Mouse (Mus musculus) midbrain, embryonic 16.5 days (tissue): ENCODE results near the gene Ssbp3. TPM values are rescaled to one million over a fixed set of nuclear protein-coding genes. Genes with fewer than 3 reads are reported as not detected.

ENCODE experiments used
- ATAC-seq: fragments of 200-750 bp; cut with Nextera tagmentation; 2 replicates; pipeline ENCODE4 v1.8.0; 2017; ENCODE audit warnings: moderate TSS enrichment
- H3K27ac ChIP-seq: fragments of 300-500 bp; sonication (generic); 2 replicates; pipeline ENCODE4 v1.5.1; 2014; ENCODE audit warnings: mild to moderate bottlenecking, low read length, mixed read lengths
- H3K27me3 ChIP-seq: fragments of 300-500 bp; sonication (generic); 2 replicates; pipeline ENCODE4 v1.6.1; 2014; ENCODE audit warnings: low read depth, low read length, mixed read lengths; ENCODE audit not compliant: control insufficient read depth, insufficient read depth
- H3K36me3 ChIP-seq: fragments of 300-500 bp; sonication (generic); 2 replicates; pipeline ENCODE4 v1.6.1; 2014; ENCODE audit warnings: mild to moderate bottlenecking, low read length, moderate library complexity, mixed read lengths; ENCODE audit not compliant: control insufficient read depth, insufficient read depth
- H3K4me1 ChIP-seq: fragments of 300-500 bp; sonication (generic); 2 replicates; pipeline ENCODE4 v1.6.1; 2014; ENCODE audit warnings: mild to moderate bottlenecking, low read length, mixed read lengths; ENCODE audit not compliant: control insufficient read depth, insufficient read depth
- H3K4me2 ChIP-seq: fragments of 300-500 bp; sonication (generic); 2 replicates; pipeline ENCODE4 v1.6.1; 2014; ENCODE audit warnings: mild to moderate bottlenecking, low read length, mixed read lengths
- H3K4me3 ChIP-seq: fragments of 300-500 bp; sonication (generic); 2 replicates; pipeline ENCODE4 v1.5.1; 2014; ENCODE audit warnings: low read depth, mild to moderate bottlenecking, low read length, moderate library complexity, mixed read lengths
- H3K9ac ChIP-seq: fragments of 300-500 bp; sonication (generic); 2 replicates; pipeline ENCODE4 v1.6.1; 2014; ENCODE audit warnings: low read depth, low read length, mixed read lengths
- H3K9me3 ChIP-seq: fragments of 300-500 bp; sonication (generic); replicated peaks from 2 replicates; pipeline ENCODE4 v1.6.1; 2014; ENCODE audit warnings: mild to moderate bottlenecking, low read length, mixed read lengths; ENCODE audit not compliant: control insufficient read depth, poor library complexity, severe bottlenecking
- WGBS: fragments of 180-500 bp; shearing (Covaris S2); extraction: QIAGEN DNeasy Blood & Tissue Kit; methylation state at CpG from one replicate; pipeline ENCODE4 v1.1.7; 2014; 5-methylcytosine and 5-hydroxymethylcytosine counted together
- polyA plus RNA-seq: library from polyadenylated mRNA; unstranded; fragments of >200 nt; fragmentation: Nextera tagmentation; extraction: Ambion mirVana; gene quantifications from 2 replicates; pipeline ENCODE4 v1.2.1, GENCODE M21; 2015

Ssbp3 gene
- polyA plus RNA-seq, 1 experiment from 2014 or later: 129 TPM

GRCm38 (mm10) chr4:107019027-107019426, 108.5 kb downstream of the Ssbp3 start:
- WGBS: 25% methylated on average over 7 of the region's 7 CpGs
- Histone ChIP-seq H3K27me3 (no peaks in the 10 kb centered on the region), H3K4me3 (no peak overlapping the region), H3K9me3 (no peaks in the 10 kb centered on the region), H3K4me1 (peaks cover 76% of the 10 kb centered on the region), H3K36me3 (no peaks in the 10 kb centered on the region), H3K4me2 (no peak overlapping the region), H3K27ac (peak overlapping the region; percentile 60), H3K9ac (peak overlapping the region; percentile 10)
- no peak for ATAC-seq

- H3K36me3 ChIP-seq: no peaks in the 10 kb centered on the region
- no peak overlapping the region for H3K4me3 ChIP-seq
- no peak overlapping the region for H3K4me2 ChIP-seq
- 74% methylated on average over 5 of the region's 5 CpGs for WGBS
- no peak overlapping the region for H3K27ac ChIP-seq
- H3K9me3 ChIP-seq: no peaks in the 10 kb centered on the region
- peaks cover 79% of the 10 kb centered on the region for H3K4me1 ChIP-seq
- no peak overlapping the region for H3K9ac ChIP-seq
- ATAC-seq: no peak
- H3K27me3 ChIP-seq: no peaks in the 10 kb centered on the region
Measured at GRCm38 (mm10) chr4:107020287-107021000, 109.9 kb downstream of the Ssbp3 start.

- H3K27ac ChIP-seq: no peak overlapping the region
- no peak overlapping the region for H3K9ac ChIP-seq
- H3K4me1 ChIP-seq: peaks cover 71% of the 10 kb centered on the region
Measured at GRCm38 (mm10) chr4:107021464-107021863, 111.0 kb downstream of the Ssbp3 start.

GRCm38 (mm10) chr4:107024899-107025298, 114.4 kb downstream of the Ssbp3 start:
- Histone ChIP-seq H3K9me3 (no peaks in the 10 kb centered on the region), H3K36me3 (no peaks in the 10 kb centered on the region), H3K9ac (no peak overlapping the region), H3K27me3 (no peaks in the 10 kb centered on the region), H3K4me1 (peaks cover 45% of the 10 kb centered on the region), H3K27ac (no peak overlapping the region), H3K4me2 (no peak overlapping the region), H3K4me3 (no peak overlapping the region)
- no peak for ATAC-seq
- 78% methylated on average over 7 of the region's 7 CpGs for WGBS

More at GRCm38 (mm10) chr4:107021464-107021863, 111.0 kb downstream of the Ssbp3 start:
- no peaks in the 10 kb centered on the region for H3K9me3 ChIP-seq
- no peak for ATAC-seq
- H3K4me3 ChIP-seq: no peak overlapping the region
- H3K4me2 ChIP-seq: no peak overlapping the region
- WGBS: 45% methylated on average over 3 of the region's 3 CpGs
- H3K27me3 ChIP-seq: no peaks in the 10 kb centered on the region
- H3K36me3 ChIP-seq: no peaks in the 10 kb centered on the region

GRCm38 (mm10) chr4:107025369-107025768, 114.9 kb downstream of the Ssbp3 start:
- no peak overlapping the region for H3K4me3 ChIP-seq
- H3K4me1 ChIP-seq: peaks cover 42% of the 10 kb centered on the region
- H3K27me3 ChIP-seq: no peaks in the 10 kb centered on the region
- H3K9ac ChIP-seq: no peak overlapping the region
- no peaks in the 10 kb centered on the region for H3K36me3 ChIP-seq
- H3K27ac ChIP-seq: no peak overlapping the region
- H3K9me3 ChIP-seq: no peaks in the 10 kb centered on the region
- 70% methylated on average over 5 of the region's 5 CpGs for WGBS
- ATAC-seq: no peak
- H3K4me2 ChIP-seq: no peak overlapping the region

- no peaks in the 10 kb centered on the region for H3K9me3 ChIP-seq
- H3K27ac ChIP-seq: peak overlapping the region; percentile 43
- H3K4me1 ChIP-seq: peaks cover 32% of the 10 kb centered on the region
- H3K9ac ChIP-seq: no peak overlapping the region
- H3K27me3 ChIP-seq: no peaks in the 10 kb centered on the region
- no peak overlapping the region for H3K4me2 ChIP-seq
- no peak for ATAC-seq
- 0 out of 2 replicates have a peak, but pooled peaks cover 7% of the 10 kb centered on the region for H3K36me3 ChIP-seq
- H3K4me3 ChIP-seq: no peak overlapping the region
- WGBS: 50% methylated on average over 8 of the region's 8 CpGs
Measured at GRCm38 (mm10) chr4:107026451-107026850, 116.0 kb downstream of the Ssbp3 start.

GRCm38 (mm10) chr4:107035689-107036088, 125.2 kb downstream of the Ssbp3 start:
- Histone ChIP-seq H3K27ac (no peak overlapping the region), H3K36me3 (peaks cover 35% of the 10 kb centered on the region), H3K4me3 (no peak overlapping the region), H3K4me2 (no peak overlapping the region), H3K9me3 (no peaks in the 10 kb centered on the region), H3K4me1 (0 out of 2 replicates have a peak, but pooled peaks cover 3% of the 10 kb centered on the region), H3K27me3 (no peaks in the 10 kb centered on the region), H3K9ac (no peak overlapping the region)
- 94% methylated on average over 4 of the region's 4 CpGs for WGBS
- ATAC-seq: no peak

GRCm38 (mm10) chr4:107036985-107037384, 126.5 kb downstream of the Ssbp3 start:
- Histone ChIP-seq H3K27ac (no peak overlapping the region), H3K4me2 (no peak overlapping the region), H3K4me1 (0 out of 2 replicates have a peak, but pooled peaks cover 3% of the 10 kb centered on the region), H3K4me3 (no peak overlapping the region), H3K27me3 (no peaks in the 10 kb centered on the region), H3K36me3 (peaks cover 35% of the 10 kb centered on the region), H3K9ac (no peak overlapping the region), H3K9me3 (no peaks in the 10 kb centered on the region)
- ATAC-seq: no peak
- WGBS: 90% methylated on average over 2 of the region's 2 CpGs

- no peak overlapping the region for H3K4me3 ChIP-seq
- no peaks in the 10 kb centered on the region for H3K27me3 ChIP-seq
- ATAC-seq: no peak
- no peak overlapping the region for H3K9ac ChIP-seq
- 0 out of 2 replicates have a peak, but pooled peaks cover 3% of the 10 kb centered on the region for H3K4me1 ChIP-seq
- WGBS: 77% methylated on average over 4 of the region's 4 CpGs
- peak overlapping the region; percentile 71 for H3K27ac ChIP-seq
- no peak overlapping the region for H3K4me2 ChIP-seq
- peaks cover 32% of the 10 kb centered on the region for H3K36me3 ChIP-seq
- no peaks in the 10 kb centered on the region for H3K9me3 ChIP-seq
Measured at GRCm38 (mm10) chr4:107038303-107038702, 127.8 kb downstream of the Ssbp3 start.
